Mouse (Mus musculus) adipocyte (in vitro differentiated cells): ENCODE results near the gene Pmf1.

ENCODE experiments used
- DNase-seq: peaks from one replicate; pipeline ENCODE4 v3.0.0-alpha.2; 2016; ENCODE audit warnings: low spot score

Pmf1 gene

GRCm38 (mm10) chr3:88350732-88351131 is 59.4 kb downstream of the Pmf1 start:
- no peak for DNase-seq
